In genomic region chr1:51930584-51930983, GRCm38 (mm10) we compare ENCODE assay signal across 13 mouse cellular contexts. TPM values are rescaled to one million over a fixed set of nuclear protein-coding genes. Genes with fewer than 3 reads are reported as not detected.
DNase-seq lines count a peak whose midpoint lies in the region; ATAC-seq and TF ChIP-seq lines count a peak whose summit lies in the region.
"Had no signal": no experiment of that assay in that cellular context is flagged by ENCODE, and none has a peak within 500 bp of the region (broad histone marks: within the 10 kb centered on the region; RNA-seq: fewer than 3 reads in every experiment).

No protein-coding gene starts in this region.

- TF ChIP-seq POLR2A in bone marrow macrophage, adult 2 months (IDR thresholded peaks at IDR 0.05; ENCODE audit: borderline replicate concordance, low read depth, low read length) = no peak; the same call in 1 of the 2 replicates

- peaks cover 6% of the 10 kb centered on the region; the same call in 1 of the 2 replicates for H3K4me1 ChIP-seq in kidney, embryonic 16.5 days (ENCODE audit: insufficient read depth, low read length)
- H3K4me1 ChIP-seq in bone marrow macrophage, adult 2 months (ENCODE audit: control insufficient read depth, insufficient read depth, low read length) = peaks cover 46% of the 10 kb centered on the region
- H3K4me1 ChIP-seq: neural tube, embryonic 12.5 days had no signal

- H3K27me3 ChIP-seq in kidney, embryonic 16.5 days (ENCODE audit: insufficient read depth, low read length) = no peaks in the 10 kb centered on the region
- H3K27me3 ChIP-seq: neural tube, embryonic 12.5 days had no signal

- H3K4me2 ChIP-seq in kidney, embryonic 16.5 days (replicated peaks; ENCODE audit: low read depth, low read length) = no peak overlapping the region
- H3K4me2 ChIP-seq: neural tube, embryonic 12.5 days had no signal

- DNase-seq in kidney, postnatal 10 days = peak; percentile 44
- DNase-seq in A20 (ENCODE audit: low read depth, low spot score) = peak; percentile 75
- no peak for DNase-seq in Muller cell, postnatal 12 days (ENCODE audit: inconsistent ontology term)
- no peak for DNase-seq in thymus, postnatal 4 days
- DNase-seq: cerebellum, adult 9-11 months; gastrocnemius, postnatal 25 days; layer of hippocampus, postnatal 36 days; thymus, postnatal 25 days had no signal

- no peak overlapping the region for H3K4me3 ChIP-seq in kidney, embryonic 16.5 days (ENCODE audit: low read length)
- H3K4me3 ChIP-seq in bone marrow macrophage, adult 2 months (ENCODE audit: insufficient read depth, low read length) = no peak overlapping the region
- H3K4me3 ChIP-seq in macrophage (ENCODE audit: inconsistent target) = no peak overlapping the region
- H3K4me3 ChIP-seq: erythroblast, embryonic 14.5 days; neural tube, embryonic 12.5 days had no signal

- ATAC-seq in kidney, embryonic 16.5 days (ENCODE audit: low FRiP score, low TSS enrichment) = no peak

- TF ChIP-seq CTCF in bone marrow macrophage, adult 2 months (IDR thresholded peaks at IDR 0.05; ENCODE audit: low read depth, low read length) = no peak

- H3K27ac ChIP-seq in kidney, embryonic 16.5 days (ENCODE audit: low read length) = no peak overlapping the region
- peak overlapping the region; percentile 95 for H3K27ac ChIP-seq in bone marrow macrophage, adult 2 months (ENCODE audit: insufficient read depth, low read depth, low read length)
- peak overlapping the region; percentile 68 for H3K27ac ChIP-seq in macrophage
- H3K27ac ChIP-seq: neural tube, embryonic 12.5 days had no signal

- H3K36me3 ChIP-seq in kidney, embryonic 16.5 days (ENCODE audit: insufficient read depth, low read length) = no peaks in the 10 kb centered on the region
- no peaks in the 10 kb centered on the region for H3K36me3 ChIP-seq in macrophage (ENCODE audit: inconsistent target)
- H3K36me3 ChIP-seq: neural tube, embryonic 12.5 days had no signal

- 44% methylated on average over 5 of the region's 5 CpGs for WGBS in kidney, embryonic 16.5 days
- 2% methylated on average over 5 of the region's 5 CpGs for WGBS in macrophage (ENCODE audit: missing documents)

- no peak overlapping the region for H3K9ac ChIP-seq in kidney, embryonic 16.5 days (replicated peaks; ENCODE audit: low read length)
- H3K9ac ChIP-seq: neural tube, embryonic 12.5 days had no signal

- no peaks in the 10 kb centered on the region for H3K79me2 ChIP-seq in macrophage (ENCODE audit: inconsistent target)

- no peaks in the 10 kb centered on the region for H3K9me3 ChIP-seq in kidney, embryonic 16.5 days (ENCODE audit: low read length)
- H3K9me3 ChIP-seq: neural tube, embryonic 12.5 days had no signal

RNA-seq across cellular contexts. Expression of gene Myo1b, which starts 14.7 kb away (rescaled TPM):
- polyA plus RNA-seq in kidney, embryonic 16.5 days (2015; fragmentation: Nextera tagmentation; extraction: Ambion mirVana) = 68.3 and 68.8 TPM in 2 replicates
- 1.2 and 1.8 TPM in 2 replicates for polyA plus RNA-seq in bone marrow macrophage, adult 2 months (2012; ENCODE audit: insufficient read depth, insufficient read length, missing spikeins)
- total RNA-seq in macrophage (2018; cell fraction: chromatin; rRNA removed) = 10 to 100 TPM in 16 of 26 experiments, 1 to 10 TPM in 10; 4.8 to 48.4 (median 11.2) TPM
- total RNA-seq in macrophage (2018; cell fraction: cytosol; rRNA removed) = 1 to 10 TPM; 1.0 to 4.0 (median 2.8) TPM
- total RNA-seq in macrophage (2018; cell fraction: nucleus; rRNA removed) = 10 to 100 TPM in 3 of 26 experiments, 1 to 10 TPM in 23; 2.4 to 25.3 (median 5.6) TPM
- 1.2 to 7.2 TPM (median 2.5 TPM) in 3 replicates for polyA plus RNA-seq in macrophage (2018)
- polyA plus RNA-seq: erythroblast, embryonic 14.5 days had no signal

RNA-seq across cellular contexts. Expression of gene Stat4, which starts 56.4 kb away (rescaled TPM):
- polyA plus RNA-seq in kidney, embryonic 16.5 days (2015; fragmentation: Nextera tagmentation; extraction: Ambion mirVana) = 1.2 and 1.7 TPM in 2 replicates
- polyA plus RNA-seq in bone marrow macrophage, adult 2 months (2012; ENCODE audit: insufficient read depth, insufficient read length, missing spikeins) = 5.4 and 6.4 TPM in 2 replicates
- total RNA-seq in macrophage (2018; cell fraction: chromatin; rRNA removed) = 10 to 100 TPM in 1 of 26 experiments, 1 to 10 TPM in 23, under 1 TPM in 2; 0.54 to 10.7 (median 3.3) TPM
- 1 to 10 TPM; 1.1 to 4.9 (median 2.2) TPM for total RNA-seq in macrophage (2018; cell fraction: cytosol; rRNA removed)
- total RNA-seq in macrophage (2018; cell fraction: nucleus; rRNA removed) = 1 to 10 TPM; 1.3 to 8.0 (median 4.3) TPM
- 1.8 to 2.7 TPM (median 2.1 TPM) in 3 replicates for polyA plus RNA-seq in macrophage (2018)
- total RNA-seq: gastrocnemius, postnatal 25 days had no signal
- polyA plus RNA-seq: erythroblast, embryonic 14.5 days had no signal

Comparison
In these comparisons a context has a peak if more than half of its experiments do, and no peak if none do; other contexts are left out.
1. DNase-seq: peak in kidney, postnatal 10 days (single experiment) and A20 (single experiment); none in Muller cell, postnatal 12 days (single experiment) and thymus, postnatal 4 days (single experiment).